Mouse (Mus musculus): ENCODE data around the gene Slc25a19. TPM values are rescaled to one million over a fixed set of nuclear protein-coding genes. Genes with fewer than 3 reads are reported as not detected.

Gene Slc25a19
- 53.5 and 57.1 TPM in 2 replicates for polyA plus RNA-seq (2012; rRNA removed)

GRCm38 (mm10) chr11:115627705-115628464, at the start of gene Slc25a19:
Gene Slc25a19, minus strand, starts transcription at chr11:115628295.

GRCm38 (mm10) chr11:115612410-115613137, 15.5 kb downstream of the Slc25a19 start, which contains the start of gene Mif4gd:
Gene Mif4gd, minus strand, starts transcription at chr11:115612969.

GRCm38 (mm10) chr11:115603476-115604303, 24.4 kb downstream of the Slc25a19 start, which contains the start of the genes Mrps7 and Gga3:
Gene Mrps7, plus strand, starts transcription at chr11:115603925.
Gene Gga3, minus strand, starts transcription at chr11:115604051.

Other genes with a start within 250 kb of the Slc25a19 start
- gene Cdr2l, start 246.4 kb downstream of the Slc25a19 start, polyA plus RNA-seq (2012; rRNA removed) = 34.8 and 35.1 TPM in 2 replicates
- 134 and 152 TPM in 2 replicates for gene Mrpl58, start 224.5 kb downstream of the Slc25a19 start, polyA plus RNA-seq (2012; rRNA removed)
- gene Atp5h, start 208.3 kb downstream of the Slc25a19 start, polyA plus RNA-seq (2012; rRNA removed) = 497 and 500 TPM in 2 replicates
- gene Kctd2, start 208.2 kb downstream of the Slc25a19 start, polyA plus RNA-seq (2012; rRNA removed) = 51.5 and 51.6 TPM in 2 replicates
- 0.04 and 0.06 TPM in 2 replicates for gene Trim80, start 187.8 kb downstream of the Slc25a19 start, polyA plus RNA-seq (2012; rRNA removed)
- 0.18 TPM in 1 of 2 replicates, not detected in the other for gene Slc16a5, start 165.8 kb downstream of the Slc25a19 start, polyA plus RNA-seq (2012; rRNA removed)
- 11.7 and 12.9 TPM in 2 replicates for gene Armc7, start 152.6 kb downstream of the Slc25a19 start, polyA plus RNA-seq (2012; rRNA removed)
- gene Nt5c, start 136.4 kb downstream of the Slc25a19 start, polyA plus RNA-seq (2012; rRNA removed) = 80.7 and 82.5 TPM in 2 replicates
- gene Jpt1, start 113.9 kb downstream of the Slc25a19 start, polyA plus RNA-seq (2012; rRNA removed) = 1,013 and 1,226 TPM in 2 replicates
- gene Sumo2, start 92.0 kb downstream of the Slc25a19 start, polyA plus RNA-seq (2012; rRNA removed) = 662 and 802 TPM in 2 replicates
- 151 and 152 TPM in 2 replicates for gene Nup85, start 63.9 kb downstream of the Slc25a19 start, polyA plus RNA-seq (2012; rRNA removed)
- gene Mrps7, start 24.4 kb downstream of the Slc25a19 start, polyA plus RNA-seq (2012; rRNA removed) = 39.4 and 39.7 TPM in 2 replicates
- gene Gga3, start 24.2 kb downstream of the Slc25a19 start, polyA plus RNA-seq (2012; rRNA removed) = 48.1 and 53.0 TPM in 2 replicates
- gene Mif4gd, start 15.3 kb downstream of the Slc25a19 start, polyA plus RNA-seq (2012; rRNA removed) = 19.2 and 23.0 TPM in 2 replicates
- gene Grb2, start 80.3 kb upstream of the Slc25a19 start, polyA plus RNA-seq (2012; rRNA removed) = 111 and 113 TPM in 2 replicates
- gene Tmem94, start 137.1 kb upstream of the Slc25a19 start, polyA plus RNA-seq (2012; rRNA removed) = 51.0 and 52.8 TPM in 2 replicates
- gene Caskin2, start 185.3 kb upstream of the Slc25a19 start, polyA plus RNA-seq (2012; rRNA removed) = 20.5 and 22.6 TPM in 2 replicates
- gene Tsen54, start 186.4 kb upstream of the Slc25a19 start, polyA plus RNA-seq (2012; rRNA removed) = 29.6 and 32.5 TPM in 2 replicates
- 2.4 and 3.4 TPM in 2 replicates for gene Llgl2, start 195.8 kb upstream of the Slc25a19 start, polyA plus RNA-seq (2012; rRNA removed)
- gene Myo15b, start 230.1 kb upstream of the Slc25a19 start, polyA plus RNA-seq (2012; rRNA removed) = 0.16 and 0.30 TPM in 2 replicates